Mouse (Mus musculus): ENCODE measurements around the gene Serping1.

GRCm38 (mm10) chr2:84760777-84761176, 14.5 kb downstream of the Serping1 start:
- no peak for TF ChIP-seq CTCF (IDR thresholded peaks at IDR 0.05; ENCODE audit: borderline replicate concordance, extremely low read depth, insufficient read depth, insufficient read length)
- no peak for TF ChIP-seq POLR2A (IDR thresholded peaks at IDR 0.05; ENCODE audit: borderline replicate concordance, extremely low read depth, insufficient read depth, insufficient read length, poor library complexity, severe bottlenecking)

Measured in brain, embryonic 14.5 days (tissue).